Mouse (Mus musculus) hindbrain, embryonic 14.5 days (tissue): ENCODE measurements at regions not wholly inside any gene's neighbourhood (a gene's known extent, or its start where the extent isn't known, plus 50 kb on each side); places are given as distances from the start of the nearest gene placed in this dataset.

Experiments
- ATAC-seq: fragments of 200-750 bp; cut with Nextera tagmentation; 2 replicates; pipeline ENCODE4 v1.8.0; 2017; ENCODE audit warnings: moderate number of reproducible peaks, mild to moderate bottlenecking, moderate TSS enrichment, moderate library complexity; ENCODE audit not compliant: low FRiP score
- DNase-seq: peaks from one replicate; pipeline ENCODE4 v3.0.0-alpha.2; 2015; ENCODE audit warnings: low spot score
- H3K27ac ChIP-seq: fragments of 300-500 bp; sonication (generic); 2 replicates; pipeline ENCODE4 v1.5.1; 2014; ENCODE audit warnings: mild to moderate bottlenecking, moderate library complexity
- H3K27me3 ChIP-seq: fragments of 300-500 bp; sonication (generic); 2 replicates; pipeline ENCODE4 v1.6.1; 2014; ENCODE audit warnings: mild to moderate bottlenecking, low read length, mixed read lengths; ENCODE audit not compliant: control insufficient read depth, insufficient read depth
- H3K36me3 ChIP-seq: fragments of 300-500 bp; sonication (generic); replicated peaks from 2 replicates; pipeline ENCODE4 v1.6.1; 2014; ENCODE audit not compliant: control insufficient read depth, insufficient read depth
- H3K4me1 ChIP-seq: fragments of 300-500 bp; sonication (generic); replicated peaks from 2 replicates; pipeline ENCODE4 v1.6.1; 2014; ENCODE audit warnings: antibody characterized with exemption, low read length, mixed read lengths; ENCODE audit not compliant: control insufficient read depth, insufficient read depth
- H3K4me2 ChIP-seq: fragments of 300-500 bp; sonication (generic); replicated peaks from 2 replicates; pipeline ENCODE4 v1.6.1; 2014; ENCODE audit warnings: mild to moderate bottlenecking, moderate library complexity
- H3K4me3 ChIP-seq: fragments of 300-500 bp; sonication (generic); replicated peaks from 2 replicates; pipeline ENCODE4 v1.5.1; 2014; ENCODE audit warnings: mild to moderate bottlenecking, low read length
- H3K9ac ChIP-seq: fragments of 300-500 bp; sonication (generic); 2 replicates; pipeline ENCODE4 v1.6.1; 2014
- H3K9me3 ChIP-seq: fragments of 300-500 bp; sonication (generic); 2 replicates; pipeline ENCODE4 v1.6.1; 2016; ENCODE audit warnings: low read length; ENCODE audit not compliant: control insufficient read depth
- WGBS: fragments of 180-500 bp; shearing (Covaris S2); extraction: QIAGEN DNeasy Blood & Tissue Kit; methylation state at CpG from one replicate; pipeline ENCODE4 v1.1.7; 2014; 5-methylcytosine and 5-hydroxymethylcytosine counted together

DNA sequence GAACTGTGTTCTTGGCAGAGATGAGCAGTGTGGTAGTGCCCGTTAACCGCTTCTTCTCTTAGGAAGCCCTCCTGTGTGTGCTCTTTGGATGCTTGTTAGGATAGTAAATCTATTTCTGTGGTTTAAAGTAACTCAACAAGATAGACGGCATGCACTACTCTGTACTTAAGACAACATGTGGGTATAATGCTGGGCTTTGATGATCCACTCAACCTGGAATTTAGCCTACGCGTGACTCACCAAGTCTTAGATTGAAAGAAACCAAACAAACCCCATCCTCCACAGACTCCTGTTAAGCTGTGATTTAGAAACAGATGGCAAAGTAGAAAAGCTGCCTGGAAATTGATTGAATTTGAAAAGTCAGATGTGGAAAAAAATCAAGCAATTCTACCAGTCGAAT lies 673.5 kb downstream of the Olfm4 start:
- H3K27me3 ChIP-seq: no peaks in the 10 kb centered on the region
- no peak for ATAC-seq
- WGBS: 87% methylated on average over 6 of the region's 6 CpGs
- no peaks in the 10 kb centered on the region for H3K9me3 ChIP-seq
- no peak overlapping the region for H3K9ac ChIP-seq
- no peak overlapping the region for H3K4me3 ChIP-seq
- H3K4me2 ChIP-seq: no peak overlapping the region
- no peaks in the 10 kb centered on the region for H3K4me1 ChIP-seq
- no peaks in the 10 kb centered on the region for H3K36me3 ChIP-seq
- DNase-seq: no peak
- no peak overlapping the region for H3K27ac ChIP-seq

DNA sequence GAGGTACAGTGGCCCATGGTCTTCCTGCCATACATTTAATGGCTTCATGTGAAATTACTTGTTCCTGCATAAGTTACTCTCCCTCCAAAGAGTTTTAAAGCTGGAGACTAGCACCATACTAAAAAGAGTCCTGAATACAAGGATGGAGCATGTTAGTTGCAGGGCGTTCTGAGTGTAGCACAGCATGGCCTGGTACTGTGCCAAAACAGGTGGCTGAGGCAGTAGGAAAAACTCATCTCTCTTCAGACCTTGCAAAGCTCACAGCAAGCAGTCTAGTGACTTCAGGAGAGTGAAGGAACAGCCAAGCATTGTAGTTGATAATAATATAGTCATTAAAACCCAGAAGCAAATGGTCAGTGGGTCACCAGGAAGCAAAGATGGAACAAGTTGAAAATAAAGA lies 699.0 kb downstream of the Olfm4 start:
- Histone ChIP-seq H3K4me3 (no peak overlapping the region), H3K4me1 (no peaks in the 10 kb centered on the region), H3K9ac (no peak overlapping the region), H3K27ac (no peak overlapping the region), H3K4me2 (no peak overlapping the region), H3K9me3 (no peaks in the 10 kb centered on the region), H3K27me3 (no peaks in the 10 kb centered on the region), H3K36me3 (no peaks in the 10 kb centered on the region)
- ATAC-seq (no peak), DNase-seq (no peak)
- WGBS: 59% methylated on average over 1 of the region's 1 CpGs

DNA sequence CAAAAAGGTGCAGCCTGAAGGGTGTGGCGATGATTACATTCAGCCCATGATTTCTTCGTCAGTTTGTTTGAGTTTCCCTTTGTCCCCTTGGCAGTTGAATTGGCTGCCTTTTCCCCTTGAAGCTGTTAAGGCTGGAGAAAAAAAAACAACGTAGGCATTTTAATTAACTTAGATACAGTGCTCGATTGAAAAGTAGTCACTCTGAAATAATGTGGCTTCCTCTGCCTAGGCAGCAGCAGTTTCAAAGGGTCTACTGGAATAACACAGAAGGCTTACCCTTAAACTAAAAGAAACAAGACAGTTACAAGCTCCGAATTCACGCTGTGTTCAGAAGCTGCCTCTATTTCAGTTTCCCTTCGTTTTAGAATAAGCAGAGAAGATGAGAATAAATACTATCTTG lies 699.4 kb downstream of the Olfm4 start:
- 0 out of 2 replicates have a peak overlapping the region, but pooled peaks have one; percentile 32 for H3K27ac ChIP-seq
- H3K4me2 ChIP-seq: peak overlapping the region; percentile 15; the same call in 1 of the 2 replicates
- H3K9ac ChIP-seq: no peak overlapping the region
- DNase-seq: no peak
- no peaks in the 10 kb centered on the region for H3K36me3 ChIP-seq
- H3K4me3 ChIP-seq: no peak overlapping the region
- no peaks in the 10 kb centered on the region for H3K4me1 ChIP-seq
- 46% methylated on average over 7 of the region's 7 CpGs for WGBS
- no peaks in the 10 kb centered on the region for H3K27me3 ChIP-seq
- ATAC-seq: no peak
- no peaks in the 10 kb centered on the region for H3K9me3 ChIP-seq

DNA sequence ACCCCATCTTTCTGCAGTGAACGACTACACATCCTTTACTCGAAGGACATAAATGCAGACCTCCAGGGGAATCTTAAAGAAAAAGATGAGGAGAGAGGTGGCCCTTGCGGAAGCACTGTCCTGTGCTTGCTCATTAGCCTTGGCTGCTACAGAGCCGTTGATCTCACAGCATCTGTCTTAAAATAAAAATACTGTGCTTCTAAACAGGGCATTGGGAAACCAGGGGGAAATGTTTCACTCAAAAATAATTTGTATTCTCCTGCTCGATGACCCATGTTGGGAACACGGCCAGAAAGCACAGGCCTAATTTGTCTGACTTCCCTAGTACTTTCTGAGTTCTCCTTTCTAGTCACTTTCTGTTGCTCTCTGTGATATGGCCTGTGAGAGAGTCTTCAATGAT lies 699.8 kb downstream of the Olfm4 start:
- ATAC-seq (no peak), DNase-seq (no peak)
- no peaks in the 10 kb centered on the region for H3K36me3 ChIP-seq
- peak overlapping the region; percentile 15; the same call in 1 of the 2 replicates for H3K4me2 ChIP-seq
- no peaks in the 10 kb centered on the region for H3K27me3 ChIP-seq
- H3K9ac ChIP-seq: no peak overlapping the region
- H3K27ac ChIP-seq: 0 out of 2 replicates have a peak overlapping the region, but pooled peaks have one; percentile 32
- no peaks in the 10 kb centered on the region for H3K9me3 ChIP-seq
- H3K4me3 ChIP-seq: no peak overlapping the region
- 58% methylated on average over 6 of the region's 6 CpGs for WGBS
- no peaks in the 10 kb centered on the region for H3K4me1 ChIP-seq

DNA sequence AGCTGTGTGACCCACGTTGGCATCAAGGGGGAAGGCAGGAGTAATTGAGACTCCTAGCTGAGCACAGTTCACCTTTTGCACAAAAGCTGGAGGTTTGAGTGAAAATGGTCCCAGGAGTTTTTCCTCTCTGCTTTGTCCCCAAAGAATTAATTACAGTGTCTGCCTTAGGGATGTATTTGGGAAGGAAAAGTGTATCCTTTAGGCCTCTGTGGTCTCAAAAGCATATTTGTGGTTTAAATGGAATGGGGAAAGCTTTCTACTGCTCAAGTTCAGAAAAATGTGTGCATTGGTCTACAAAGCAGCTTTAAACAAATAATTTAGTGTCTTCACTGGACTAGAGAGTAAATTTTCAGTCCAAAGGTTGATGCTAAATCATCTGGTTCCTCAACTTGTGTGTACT lies 706.6 kb downstream of the Olfm4 start:
- no peaks in the 10 kb centered on the region for H3K4me1 ChIP-seq
- no peaks in the 10 kb centered on the region for H3K9me3 ChIP-seq
- no peak overlapping the region for H3K9ac ChIP-seq
- ATAC-seq: no peak
- DNase-seq: no peak
- no peak overlapping the region for H3K27ac ChIP-seq
- WGBS: 25% methylated on average over 1 of the region's 1 CpGs
- no peak overlapping the region for H3K4me3 ChIP-seq
- no peaks in the 10 kb centered on the region for H3K27me3 ChIP-seq
- H3K36me3 ChIP-seq: no peaks in the 10 kb centered on the region
- no peak overlapping the region for H3K4me2 ChIP-seq

DNA sequence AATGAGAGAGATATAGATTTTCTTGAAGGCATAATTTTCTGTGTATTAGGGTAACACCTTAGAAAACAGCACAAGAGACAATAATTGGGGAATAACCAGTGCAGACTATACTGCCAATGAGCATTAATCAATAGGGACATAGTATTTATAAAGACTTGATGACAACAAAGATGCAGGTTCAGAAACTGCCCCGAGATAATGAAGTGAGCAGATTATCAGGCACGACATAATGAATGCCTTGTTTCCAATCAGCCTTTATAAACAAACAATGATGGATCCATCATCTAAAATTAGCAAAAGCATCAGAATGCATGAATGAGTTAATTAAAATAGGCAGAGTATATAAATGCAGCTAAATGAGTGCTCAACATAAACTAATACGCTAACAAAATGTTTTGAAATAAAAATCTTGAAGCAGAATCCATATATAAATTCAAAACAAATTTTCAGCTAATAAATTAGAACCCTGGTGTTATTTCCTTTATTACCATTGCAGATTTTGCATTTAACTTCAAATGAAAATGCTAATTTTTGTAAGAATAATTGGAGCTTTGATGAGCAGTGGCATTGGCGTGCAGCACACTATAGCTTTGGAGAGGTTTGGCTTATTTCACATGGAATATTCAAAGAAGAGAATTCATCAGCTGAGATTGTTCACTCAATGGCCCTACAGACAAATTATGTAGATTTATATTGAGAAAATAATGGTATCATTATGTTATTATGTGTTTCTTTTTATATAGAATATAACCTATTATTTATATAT lies 739.1 kb downstream of the Olfm4 start:
- no peaks in the 10 kb centered on the region for H3K36me3 ChIP-seq
- H3K9ac ChIP-seq: no peak overlapping the region
- H3K4me1 ChIP-seq: no peaks in the 10 kb centered on the region
- DNase-seq: no peak
- H3K27me3 ChIP-seq: no peaks in the 10 kb centered on the region
- H3K4me2 ChIP-seq: no peak overlapping the region
- 54% methylated on average over 4 of the region's 4 CpGs for WGBS
- no peak for ATAC-seq
- no peak overlapping the region for H3K4me3 ChIP-seq
- no peak overlapping the region for H3K27ac ChIP-seq
- no peaks in the 10 kb centered on the region for H3K9me3 ChIP-seq

DNA sequence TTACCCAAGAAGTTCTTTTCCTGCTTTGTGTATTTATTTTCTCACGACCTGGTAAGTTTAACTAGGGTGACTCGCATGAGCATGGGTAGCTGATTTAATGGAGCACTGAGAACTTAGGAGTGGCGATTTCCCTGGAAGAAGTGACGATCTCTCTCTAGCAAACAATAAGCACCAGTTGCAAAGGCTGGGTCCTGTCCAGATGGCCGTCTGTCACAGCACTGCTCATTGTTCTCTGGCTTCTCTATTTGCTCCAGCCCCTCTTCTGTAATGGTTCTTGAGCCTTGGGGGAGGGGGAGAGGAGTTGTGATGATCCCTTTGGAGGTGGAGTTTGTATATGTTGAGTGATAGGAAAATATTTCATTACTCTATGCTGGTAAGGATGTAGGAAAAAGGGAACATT lies 747.3 kb downstream of the Olfm4 start:
- H3K4me3 ChIP-seq: no peak overlapping the region
- no peak overlapping the region for H3K4me2 ChIP-seq
- no peaks in the 10 kb centered on the region for H3K27me3 ChIP-seq
- H3K4me1 ChIP-seq: no peaks in the 10 kb centered on the region
- WGBS: 40% methylated on average over 5 of the region's 5 CpGs
- DNase-seq (peak; percentile 3), ATAC-seq (no peak)
- 0 out of 2 replicates have a peak, but pooled peaks cover 4% of the 10 kb centered on the region for H3K9me3 ChIP-seq
- H3K36me3 ChIP-seq: no peaks in the 10 kb centered on the region
- no peak overlapping the region for H3K27ac ChIP-seq
- no peak overlapping the region for H3K9ac ChIP-seq
